Mouse (Mus musculus): ENCODE data around the gene Gpsm1. TPM values are rescaled to one million over a fixed set of nuclear protein-coding genes. Genes with fewer than 3 reads are reported as not detected.

Gene Gpsm1
- polyA plus RNA-seq (2017; shearing (Covaris generic)), result 10 to 100 TPM; 11.7 to 16.6 TPM

DNA sequence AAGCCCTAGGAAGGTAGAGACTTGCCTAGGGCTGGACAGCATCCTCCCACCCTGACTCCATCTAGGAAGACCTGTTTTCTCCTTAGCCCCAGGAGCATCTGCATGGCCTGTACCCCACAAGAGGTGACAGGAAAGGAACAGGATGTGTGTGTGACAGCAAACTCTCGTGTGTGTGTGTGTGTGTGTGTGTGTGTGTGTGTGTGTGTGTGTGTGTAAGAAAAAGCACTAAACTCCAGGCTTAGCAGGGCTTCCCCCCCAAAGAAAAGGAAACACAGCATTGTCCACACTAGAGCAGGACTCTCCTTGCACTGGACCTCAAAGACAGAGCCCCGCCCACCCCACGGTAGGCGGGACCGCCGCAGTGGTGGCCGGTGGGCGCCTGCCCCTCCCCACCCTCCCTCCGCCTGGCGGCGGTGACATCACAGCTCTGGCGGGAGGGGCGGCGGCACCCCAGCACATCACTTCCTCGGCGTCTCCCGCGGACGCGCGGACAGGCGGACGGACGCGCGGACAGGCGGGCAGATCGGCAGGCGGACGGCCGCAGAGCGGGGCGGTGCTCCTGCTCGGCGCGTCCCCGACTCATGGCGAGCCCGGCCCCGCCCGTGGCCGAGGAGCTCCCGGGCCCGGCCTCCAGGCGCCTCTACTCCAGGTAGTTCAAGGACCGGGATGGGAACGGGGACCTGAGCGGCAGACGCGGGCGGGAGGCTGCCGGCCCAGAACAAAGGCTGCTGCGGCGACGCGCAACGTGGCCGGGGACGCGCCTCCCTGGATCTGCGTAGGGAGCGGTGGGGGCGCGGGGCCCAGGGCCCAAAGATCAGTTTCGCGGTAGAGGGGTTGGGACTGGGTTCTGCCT, at the start of gene Gpsm1:
Gene Gpsm1, plus strand, starts transcription at position 444 of the 853 bp plus-strand sequence.

DNA sequence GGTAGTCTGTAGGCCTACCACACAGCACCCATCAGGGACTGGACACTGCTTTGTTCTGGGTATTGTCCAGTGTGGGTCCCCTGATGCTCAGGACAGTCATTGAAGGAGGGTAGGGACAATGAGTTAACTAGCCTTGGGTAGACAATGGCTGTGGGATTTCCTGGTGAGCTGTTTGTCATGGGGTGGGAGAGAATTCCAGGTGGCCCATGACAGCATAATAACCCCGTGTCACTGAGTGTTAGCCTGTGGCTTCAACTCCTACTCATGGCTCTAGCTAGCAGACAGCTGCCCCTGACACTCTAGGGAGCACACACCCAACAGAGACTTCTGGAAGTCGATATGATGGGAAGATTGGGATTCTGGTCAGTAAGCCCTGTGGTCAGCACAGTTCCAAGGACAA, 20.9 kb upstream of the Gpsm1 start, which contains the start of gene Ccdc187:
Gene Ccdc187, minus strand, starts transcription at position 101 of the 400 bp plus-strand sequence.

DNA sequence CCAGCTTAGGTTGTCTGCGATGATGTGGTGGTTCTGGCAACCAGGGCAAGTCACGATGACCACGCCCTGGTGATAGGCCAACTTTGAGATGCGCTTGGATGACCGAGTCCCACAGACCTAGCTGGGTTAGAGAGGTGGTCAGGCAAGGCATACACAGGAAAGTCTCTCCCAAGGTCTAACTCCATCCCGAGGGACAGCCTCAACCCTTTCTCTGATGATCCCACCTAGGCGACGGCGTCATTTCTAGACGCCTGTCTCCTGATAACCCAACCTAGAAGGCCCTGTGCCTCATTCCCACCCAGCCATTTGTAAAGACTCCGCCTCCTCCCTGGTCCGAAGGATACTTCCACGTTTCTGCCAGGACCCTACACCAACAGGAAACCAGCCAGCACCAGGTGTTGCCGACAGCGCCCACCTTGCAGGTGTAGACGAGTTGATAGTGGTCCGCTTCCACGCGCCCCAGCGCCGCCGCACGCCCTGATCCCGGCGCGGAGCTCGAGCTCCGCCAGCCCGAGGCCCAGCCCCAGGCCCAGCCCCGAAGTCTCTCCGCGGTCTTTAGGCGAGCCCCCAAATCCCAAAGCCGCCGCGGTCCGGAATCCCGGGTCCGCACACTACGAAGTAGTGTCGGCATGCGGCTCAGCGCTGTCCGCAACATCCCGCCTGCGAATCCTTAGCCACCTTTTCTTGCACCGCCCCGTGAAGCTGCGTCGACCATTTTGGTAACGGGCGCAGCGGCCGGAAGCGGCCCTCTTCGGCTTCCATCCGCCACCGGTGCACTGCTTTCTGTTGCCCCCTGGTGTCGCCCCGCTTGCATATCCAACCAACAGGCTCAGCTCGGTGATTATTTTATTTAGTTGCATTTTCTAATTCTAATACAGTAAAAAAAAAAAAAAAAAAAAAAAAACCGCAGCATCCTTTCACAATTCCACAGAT, 36.3 kb downstream of the Gpsm1 start, which contains the start of gene Dnlz:
Gene Dnlz, minus strand, starts transcription at position 753 of the 933 bp plus-strand sequence.

DNA sequence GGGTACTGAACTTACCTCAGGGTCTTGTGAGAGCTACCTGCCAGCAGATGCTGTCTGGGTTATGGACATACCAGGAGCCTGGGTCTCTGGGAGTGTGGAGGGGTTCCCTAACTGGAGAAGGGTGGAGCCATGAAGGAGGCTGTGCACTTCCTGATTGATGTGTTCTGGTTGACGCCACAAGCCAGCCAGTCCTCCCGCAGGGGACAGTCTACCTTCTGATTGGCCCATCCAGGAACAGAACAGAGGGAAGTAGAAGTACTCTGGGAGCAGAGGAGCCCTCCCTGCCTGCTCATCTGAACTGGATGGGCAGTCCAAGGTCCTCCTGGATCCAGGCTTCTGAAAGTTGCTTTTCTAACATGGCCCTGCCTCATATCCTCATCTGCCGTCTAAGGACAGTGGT, 45.5 kb downstream of the Gpsm1 start, which contains the start of gene Card9:
Gene Card9, minus strand, starts transcription at position 147 of the 400 bp plus-strand sequence.

DNA sequence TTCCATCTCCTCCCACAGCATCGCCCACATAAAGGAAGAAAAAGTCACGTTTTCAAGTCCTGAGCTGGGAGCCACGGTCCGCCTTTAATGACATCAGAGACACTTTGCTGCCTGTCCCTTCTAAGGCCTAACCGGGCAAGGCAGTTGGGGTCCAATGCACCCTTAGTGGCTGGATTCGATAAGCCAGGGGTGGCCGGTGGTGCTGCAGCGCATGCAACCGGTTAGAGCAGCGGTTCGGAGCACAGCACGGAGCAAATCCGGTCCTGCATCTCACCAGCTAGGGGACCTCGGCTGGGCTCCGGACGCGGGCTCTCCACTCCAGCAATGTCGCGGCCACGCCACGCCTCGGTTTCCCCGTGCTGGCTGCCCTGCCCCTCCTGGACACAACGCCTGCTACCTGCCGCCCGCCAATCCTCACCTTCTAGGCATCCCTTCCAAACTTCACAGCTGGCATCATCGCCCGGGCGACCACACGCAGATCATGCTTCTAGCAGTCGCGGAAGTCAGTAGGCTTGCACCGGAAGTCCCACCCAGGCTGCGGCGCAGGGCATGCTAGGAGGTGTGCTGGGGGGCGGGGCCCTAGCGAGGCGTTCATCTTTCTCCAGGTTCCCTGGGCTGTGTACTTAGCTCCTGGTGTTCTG, 64.9 kb downstream of the Gpsm1 start, which contains the start of gene Snapc4:
Gene Snapc4, minus strand, starts transcription at position 523 of the 641 bp plus-strand sequence.

DNA sequence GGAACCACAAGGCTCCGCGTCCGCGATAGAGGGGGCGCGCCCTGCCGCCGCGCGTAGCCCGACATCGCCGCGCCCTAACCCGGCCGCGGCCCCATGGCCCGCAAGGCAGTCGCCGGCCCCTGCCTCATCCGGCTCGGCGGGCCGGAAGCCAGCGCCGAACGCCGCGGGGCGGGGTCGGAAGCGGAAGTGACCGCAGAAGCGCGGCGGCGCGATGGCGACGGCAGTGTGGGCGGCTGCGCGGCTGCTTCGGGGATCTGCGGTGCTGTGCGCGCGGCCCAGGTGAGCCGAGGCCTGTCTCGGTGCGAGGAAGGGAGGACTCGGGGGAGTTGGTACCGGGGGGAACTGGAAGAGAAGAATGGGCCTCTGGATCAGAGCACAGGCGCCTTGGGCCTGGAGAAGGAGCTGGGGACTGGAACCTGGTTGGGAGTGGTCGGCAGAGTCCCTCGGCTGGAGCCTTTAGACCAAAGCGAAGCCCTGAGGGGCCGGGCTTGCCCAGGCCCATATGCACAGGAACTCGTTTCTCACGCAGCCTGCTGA, 73.9 kb downstream of the Gpsm1 start, which contains the start of the genes Entr1 and Pmpca:
Gene Entr1, minus strand, starts transcription at position 163 of the 537 bp plus-strand sequence.
Gene Pmpca, plus strand, starts transcription at position 186 of the 537 bp plus-strand sequence.

Other genes starting within 250 kb of the Gpsm1 start
- gene Nacc2, start 192.3 kb upstream of the Gpsm1 start, polyA plus RNA-seq (2017; shearing (Covaris generic)), result 1 to 10 TPM in 1 of 2 experiments, under 1 TPM in 1; 0.47 to 3.1 TPM
- under 1 TPM in 1 of 2 experiments, not detected in 1; 0.80 TPM for gene Lhx3, start 107.2 kb upstream of the Gpsm1 start, polyA plus RNA-seq (2017; shearing (Covaris generic))
- 10 to 100 TPM in 1 of 2 experiments, 1 to 10 TPM in 1; 8.8 to 12.5 TPM for gene Qsox2, start 78.0 kb upstream of the Gpsm1 start, polyA plus RNA-seq (2017; shearing (Covaris generic))
- under 1 TPM in 1 of 2 experiments, not detected in 1; 0.28 TPM for gene Ccdc187, start 21.0 kb upstream of the Gpsm1 start, polyA plus RNA-seq (2017; shearing (Covaris generic))
- 10 to 100 TPM; 14.8 to 17.5 TPM for gene Dnlz, start 36.6 kb downstream of the Gpsm1 start, polyA plus RNA-seq (2017; shearing (Covaris generic))
- gene Card9, start 45.4 kb downstream of the Gpsm1 start, polyA plus RNA-seq (2017; shearing (Covaris generic)), result 1 to 10 TPM in 1 of 2 experiments, under 1 TPM in 1; 0.86 to 1.5 TPM
- 10 to 100 TPM; 42.2 to 48.5 TPM for gene Snapc4, start 65.1 kb downstream of the Gpsm1 start, polyA plus RNA-seq (2017; shearing (Covaris generic))
- gene Entr1, start 73.8 kb downstream of the Gpsm1 start, polyA plus RNA-seq (2017; shearing (Covaris generic)), result 100 to 1,000 TPM; 153 to 198 TPM
- 100 to 1,000 TPM; 102 to 119 TPM for gene Pmpca, start 73.8 kb downstream of the Gpsm1 start, polyA plus RNA-seq (2017; shearing (Covaris generic))
- gene Inpp5e, start 93.7 kb downstream of the Gpsm1 start, polyA plus RNA-seq (2017; shearing (Covaris generic)), result 10 to 100 TPM; 36.2 to 49.9 TPM
- 10 to 100 TPM; 50.1 to 53.9 TPM for gene Sec16a, start 129.7 kb downstream of the Gpsm1 start, polyA plus RNA-seq (2017; shearing (Covaris generic))
- 10 to 100 TPM; 44.0 to 51.0 TPM for gene Notch1, start 201.1 kb downstream of the Gpsm1 start, polyA plus RNA-seq (2017; shearing (Covaris generic))